Mouse (Mus musculus) small intestine, adult 10 weeks (tissue): ENCODE results near the gene Psmb5. TPM values are rescaled to one million over a fixed set of nuclear protein-coding genes. Genes with fewer than 3 reads are reported as not detected.

Source experiments
- polyA plus RNA-seq: library from polyadenylated mRNA; stranded (reverse); fragments of 350-450 nt; fragmentation: Illumina TruSeq; extraction: RNeasy Lipid Tissue Mini Kit (QIAGEN cat#74804); gene quantifications from one replicate; pipeline ENCODE4 v1.2.3, GENCODE M21; 2014; ENCODE audit warnings: low replicate concordance

Gene Psmb5
- 0.52 TPM for polyA plus RNA-seq

GRCm38 (mm10) chr14:54617897-54618365 lies at the start of gene Psmb5:
Psmb5 (minus strand) TSS chr14:54618022.

GRCm38 (mm10) chr14:54641305-54641969 lies 23.6 kb upstream of the Psmb5 start, which contains the start of gene Cdh24:
Cdh24 (minus strand) TSS chr14:54641364.

GRCm38 (mm10) chr14:54640946-54641304 lies 23.1 kb upstream of the Psmb5 start, which contains the start of gene Gm17606:
Gm17606 (plus strand) TSS chr14:54640952.

GRCm38 (mm10) chr14:54621133-54621532 lies 3.3 kb upstream of the Psmb5 start, which contains the start of gene Psmb11:
Psmb11 (plus strand) TSS chr14:54621433.

GRCm38 (mm10) chr14:54605752-54606321 lies 12.0 kb downstream of the Psmb5 start, which contains the start of gene 4931414P19Rik:
4931414P19Rik (minus strand) TSS chr14:54605993.

GRCm38 (mm10) chr14:54577089-54577982 lies 40.5 kb downstream of the Psmb5 start, which contains the start of gene Ajuba:
Ajuba (minus strand) TSS chr14:54577558.

Other genes starting within 250 kb of the Psmb5 start
- 17.1 TPM for gene Slc7a7, start 200.2 kb downstream of the Psmb5 start, polyA plus RNA-seq
- gene Mrpl52, start 191.1 kb downstream of the Psmb5 start, polyA plus RNA-seq, result 33.3 TPM
- 10.3 TPM for gene Mmp14, start 186.4 kb downstream of the Psmb5 start, polyA plus RNA-seq
- gene Lrp10, start 153.9 kb downstream of the Psmb5 start, polyA plus RNA-seq, result 4.1 TPM
- gene Rem2, start 141.9 kb downstream of the Psmb5 start, polyA plus RNA-seq, result not detected
- gene Prmt5, start 100.5 kb downstream of the Psmb5 start, polyA plus RNA-seq, result 14.8 TPM
- gene Haus4, start 63.4 kb downstream of the Psmb5 start, polyA plus RNA-seq, result 5.1 TPM
- 1.0 TPM for gene Ajuba, start 40.5 kb downstream of the Psmb5 start, polyA plus RNA-seq
- gene 4931414P19Rik, start 12.0 kb downstream of the Psmb5 start, polyA plus RNA-seq, result 1.3 TPM
- gene Psmb11, start 3.4 kb upstream of the Psmb5 start, polyA plus RNA-seq, result not detected
- gene Gm17606, start 22.9 kb upstream of the Psmb5 start, polyA plus RNA-seq, result not detected
- gene Cdh24, start 23.3 kb upstream of the Psmb5 start, polyA plus RNA-seq, result not detected
- 21.3 TPM for gene 1700123O20Rik, start 68.2 kb upstream of the Psmb5 start, polyA plus RNA-seq
- 101 TPM for gene Acin1, start 68.9 kb upstream of the Psmb5 start, polyA plus RNA-seq
- gene Gm29776, start 80.8 kb upstream of the Psmb5 start, polyA plus RNA-seq, result not detected
- not detected for gene Cebpe, start 94.2 kb upstream of the Psmb5 start, polyA plus RNA-seq
- gene Slc7a8, start 163.9 kb upstream of the Psmb5 start, polyA plus RNA-seq, result 32.0 TPM
- not detected for gene Rnf212b, start 196.1 kb upstream of the Psmb5 start, polyA plus RNA-seq